Mouse (Mus musculus) R1 (cell line): ENCODE results near the gene Ttbk1.

Experiments
- DNase-seq: peaks from one replicate; pipeline ENCODE4 v3.0.0-alpha.2; 2018; ENCODE audit warnings: low read depth, low spot score

Ttbk1 gene

GRCm38 (mm10) chr17:46418628-46419027 is 68.8 kb downstream of the Ttbk1 start:
- no peak for DNase-seq

DNA sequence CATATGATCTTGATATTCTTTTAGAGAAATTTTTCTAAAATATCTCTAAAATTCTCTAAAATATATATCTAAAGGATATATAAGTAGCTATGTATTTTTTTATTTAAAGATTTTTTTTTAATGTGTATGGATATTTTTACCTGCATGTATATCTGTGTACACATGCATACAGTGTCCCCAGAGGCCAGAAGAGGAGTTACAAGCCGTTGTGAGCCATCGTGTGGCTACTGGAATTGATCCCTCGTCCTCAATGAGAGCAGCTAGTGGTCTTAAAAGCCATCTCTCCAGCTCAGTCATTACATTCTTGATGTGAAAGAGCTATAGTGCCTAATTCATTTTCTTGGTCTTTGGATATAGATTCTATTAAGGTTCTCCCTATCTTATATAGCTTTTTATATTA is 79.0 kb downstream of the Ttbk1 start:
- peak; percentile 29 for DNase-seq

DNA sequence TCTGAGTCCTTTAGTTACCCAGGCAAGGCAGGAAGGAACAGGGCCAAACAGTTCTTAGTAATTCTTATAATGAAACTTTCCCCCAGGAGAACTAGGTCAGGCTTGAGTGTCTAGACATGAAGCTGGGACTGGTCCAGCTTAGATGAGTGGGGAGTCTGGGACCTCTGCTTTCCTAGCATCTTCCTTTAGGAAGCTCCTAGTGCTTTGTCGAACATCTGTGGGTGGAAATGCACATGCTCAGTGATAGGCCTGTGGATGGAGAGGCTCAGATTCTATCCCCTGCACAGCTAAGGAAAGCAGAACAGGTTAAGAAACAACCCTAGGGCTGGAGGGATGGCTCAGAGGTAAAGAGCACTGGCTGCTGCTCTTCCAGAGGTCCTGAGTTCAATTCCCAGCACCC is 92.8 kb downstream of the Ttbk1 start:
- DNase-seq: no peak

- DNase-seq: peak; percentile 46
Observed at GRCm38 (mm10) chr17:46393012-46393411, 94.5 kb downstream of the Ttbk1 start.
